Mouse (Mus musculus): ENCODE measurements at regions not wholly inside any gene's neighbourhood (a gene's known extent, or its start where the extent isn't known, plus 50 kb on each side); places are given as distances from the start of the nearest gene placed in this dataset.

DNA sequence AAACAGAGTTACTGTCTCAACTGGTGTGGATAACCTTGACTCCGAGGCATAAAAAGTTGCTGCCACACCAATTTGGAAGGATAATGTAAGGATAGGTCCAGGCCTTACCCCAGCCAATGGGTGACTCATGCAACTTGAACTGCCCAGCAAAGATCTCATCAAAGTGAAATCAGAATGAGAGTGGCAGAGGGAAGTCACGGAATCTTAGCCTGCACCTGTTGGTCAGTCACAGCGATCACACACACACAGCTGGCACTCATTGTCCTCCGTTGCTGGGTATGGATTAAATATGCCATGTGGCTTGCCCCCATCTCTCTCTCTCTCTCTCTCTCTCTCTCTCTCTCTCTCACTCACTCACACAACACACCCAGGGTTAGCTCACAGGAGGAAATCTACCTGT is 56.2 kb upstream of the Mbnl2 start:
- no peaks in the 10 kb centered on the region for H3K4me1 ChIP-seq (ENCODE audit: control insufficient read depth, insufficient read depth, low read length)
- TF ChIP-seq POLR2A (IDR thresholded peaks at IDR 0.05; ENCODE audit: control insufficient read depth, low read depth, low read length) = no peak
- no peak for TF ChIP-seq CTCF (IDR thresholded peaks at IDR 0.05; ENCODE audit: control insufficient read depth, insufficient read depth, insufficient replicate concordance, low read depth, low read length)
- H3K4me3 ChIP-seq (ENCODE audit: control insufficient read depth, low read depth, low read length) = no peak overlapping the region
- no peaks in the 10 kb centered on the region for H3K36me3 ChIP-seq (ENCODE audit: control insufficient read depth, insufficient read depth, low read length)
- no peak overlapping the region for H3K27ac ChIP-seq (ENCODE audit: control insufficient read depth, insufficient read depth, low read depth, low read length)
- H3K27me3 ChIP-seq (ENCODE audit: control insufficient read depth, insufficient read depth, low read length) = no peaks in the 10 kb centered on the region

DNA sequence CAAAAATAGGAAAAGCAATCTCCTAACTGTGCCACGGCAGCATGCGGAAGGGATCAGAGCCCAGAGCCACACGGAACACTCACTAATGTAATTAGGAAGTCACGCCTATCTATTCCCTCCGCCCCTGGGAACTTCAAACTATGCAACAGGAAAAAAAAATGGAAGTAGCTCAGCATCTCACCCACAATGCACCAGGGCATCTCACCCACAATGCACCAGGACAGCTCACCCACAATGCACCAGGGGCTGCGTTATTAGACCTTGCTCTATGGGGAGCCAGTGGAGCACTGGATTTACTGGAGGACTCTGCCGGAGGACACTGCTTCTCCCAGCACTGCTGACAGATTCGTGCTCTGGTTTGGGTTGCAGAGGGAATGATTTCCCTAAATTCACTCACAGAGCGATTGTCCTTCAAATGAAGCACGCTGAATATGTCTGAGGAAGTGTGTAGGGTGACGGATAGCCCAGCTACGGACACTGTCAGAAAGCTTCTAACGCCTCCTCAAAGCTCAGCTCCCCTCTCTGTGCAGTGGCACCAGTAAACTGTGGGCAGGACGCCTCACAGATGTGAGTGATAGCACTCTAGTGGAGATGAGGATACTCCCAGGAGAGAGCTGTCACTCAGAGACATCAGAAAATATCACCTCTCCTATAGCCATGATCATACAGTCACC is 51.8 kb upstream of the Mbnl2 start:
- H3K27ac ChIP-seq (ENCODE audit: control insufficient read depth, insufficient read depth, low read depth, low read length) = no peak overlapping the region
- H3K27me3 ChIP-seq (ENCODE audit: control insufficient read depth, insufficient read depth, low read length) = no peaks in the 10 kb centered on the region
- H3K4me3 ChIP-seq (ENCODE audit: control insufficient read depth, low read depth, low read length) = no peak overlapping the region
- no peaks in the 10 kb centered on the region for H3K36me3 ChIP-seq (ENCODE audit: control insufficient read depth, insufficient read depth, low read length)
- no peaks in the 10 kb centered on the region for H3K4me1 ChIP-seq (ENCODE audit: control insufficient read depth, insufficient read depth, low read length)
- no peak for TF ChIP-seq POLR2A (IDR thresholded peaks at IDR 0.05; ENCODE audit: control insufficient read depth, low read depth, low read length)
- no peak for TF ChIP-seq CTCF (IDR thresholded peaks at IDR 0.05; ENCODE audit: control insufficient read depth, insufficient read depth, insufficient replicate concordance, low read depth, low read length)

DNA sequence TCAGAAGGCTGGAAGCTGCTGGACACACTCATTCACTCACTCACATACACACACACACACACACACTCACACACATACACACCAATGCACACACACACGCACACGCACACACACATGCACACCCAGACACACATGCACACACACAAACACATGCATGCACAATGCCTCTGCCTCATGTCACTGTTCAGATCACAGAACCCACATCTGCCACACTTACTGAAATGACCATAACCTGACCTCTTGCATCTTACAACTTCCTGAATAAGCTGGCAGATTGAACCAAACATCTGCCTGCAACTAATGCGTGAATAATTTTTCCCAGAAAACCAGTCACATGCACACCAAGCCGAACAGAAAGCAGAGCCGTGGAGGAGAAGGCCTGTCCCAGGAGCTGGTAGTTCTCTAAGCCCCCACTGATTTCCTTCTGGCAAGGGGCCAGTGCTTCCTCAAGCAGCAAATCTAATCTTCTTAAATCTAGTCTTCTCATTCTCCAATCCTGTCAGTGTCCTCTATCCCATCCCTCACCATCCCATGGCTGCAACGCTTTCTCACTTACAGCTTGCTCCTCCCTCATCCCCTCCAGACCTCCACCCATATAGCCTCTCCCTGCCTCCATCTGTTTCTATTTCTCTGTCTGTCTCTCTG is 51.1 kb upstream of the Mbnl2 start:
- no peak overlapping the region for H3K4me3 ChIP-seq (ENCODE audit: control insufficient read depth, low read depth, low read length)
- no peaks in the 10 kb centered on the region for H3K4me1 ChIP-seq (ENCODE audit: control insufficient read depth, insufficient read depth, low read length)
- no peaks in the 10 kb centered on the region for H3K27me3 ChIP-seq (ENCODE audit: control insufficient read depth, insufficient read depth, low read length)
- TF ChIP-seq CTCF (IDR thresholded peaks at IDR 0.05; ENCODE audit: control insufficient read depth, insufficient read depth, insufficient replicate concordance, low read depth, low read length) (no peak), POLR2A (IDR thresholded peaks at IDR 0.05; ENCODE audit: control insufficient read depth, low read depth, low read length) (no peak)
- no peak overlapping the region for H3K27ac ChIP-seq (ENCODE audit: control insufficient read depth, insufficient read depth, low read depth, low read length)
- H3K36me3 ChIP-seq (ENCODE audit: control insufficient read depth, insufficient read depth, low read length) = no peaks in the 10 kb centered on the region

DNA sequence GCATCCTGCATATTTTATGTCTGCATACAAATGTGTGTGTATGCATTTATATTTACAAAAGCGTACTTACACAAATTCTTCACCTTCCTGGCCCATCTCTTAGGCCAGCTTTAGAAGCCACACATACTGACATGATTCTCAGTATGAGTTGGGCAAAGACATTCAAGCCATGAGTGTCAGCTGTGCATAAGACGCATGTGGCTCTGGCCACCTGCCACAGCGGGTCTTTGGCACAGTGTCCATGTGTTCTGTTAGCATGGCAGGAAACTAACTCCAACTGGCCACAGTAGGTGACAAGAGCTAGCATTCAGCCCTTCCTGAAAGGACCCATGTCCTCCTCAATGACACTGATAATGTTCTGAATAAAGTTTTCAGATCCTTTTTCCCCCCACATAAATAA is 49.8 kb upstream of the Mbnl2 start:
- Histone ChIP-seq H3K27me3 (ENCODE audit: control insufficient read depth, insufficient read depth, low read length) (no peaks in the 10 kb centered on the region), H3K36me3 (ENCODE audit: control insufficient read depth, insufficient read depth, low read length) (no peaks in the 10 kb centered on the region), H3K4me1 (ENCODE audit: control insufficient read depth, insufficient read depth, low read length) (no peaks in the 10 kb centered on the region), H3K4me3 (ENCODE audit: control insufficient read depth, low read depth, low read length) (no peak overlapping the region), H3K27ac (ENCODE audit: control insufficient read depth, insufficient read depth, low read depth, low read length) (no peak overlapping the region)
- no peak for TF ChIP-seq CTCF (IDR thresholded peaks at IDR 0.05; ENCODE audit: control insufficient read depth, insufficient read depth, insufficient replicate concordance, low read depth, low read length)
- TF ChIP-seq POLR2A (IDR thresholded peaks at IDR 0.05; ENCODE audit: control insufficient read depth, low read depth, low read length) = no peak
